Mouse (Mus musculus) C2C12 (cell line): Measurements from ENCODE around the gene Wdr63.

Source experiments
- CEBPB ChIP-seq: IDR thresholded peaks from one replicate; pipeline ENCODE4 v1.6.1; 2011; ENCODE audit warnings: low read depth, mild to moderate bottlenecking, control low read depth, moderate library complexity
- CTCF ChIP-seq: IDR thresholded peaks from one replicate; pipeline ENCODE4 v1.5.1; 2011; ENCODE audit not compliant: control insufficient read depth, insufficient read depth, insufficient read length
- FOSL1 ChIP-seq: IDR thresholded peaks from one replicate; pipeline ENCODE4 v1.8.0; 2011; ENCODE audit warnings: mild to moderate bottlenecking, low read length; ENCODE audit not compliant: poor library complexity, insufficient read depth, severe bottlenecking
- MAX ChIP-seq: IDR thresholded peaks from one replicate; pipeline ENCODE4 v1.6.1; 2011; ENCODE audit warnings: mild to moderate bottlenecking, control low read depth
- MYOD1 ChIP-seq: IDR thresholded peaks from one replicate; pipeline ENCODE4 v1.6.1; 2011; ENCODE audit warnings: low read depth; ENCODE audit not compliant: control insufficient read depth, insufficient read length
- MYOG ChIP-seq: IDR thresholded peaks from one replicate; pipeline ENCODE4 v1.6.1; 2011; ENCODE audit not compliant: control insufficient read depth, insufficient read length; ENCODE audit errors: extremely low read depth
- USF1 ChIP-seq: IDR thresholded peaks from one replicate; pipeline ENCODE4 v1.6.1; 2011; ENCODE audit warnings: low read depth, mild to moderate bottlenecking, control low read depth, moderate library complexity

DNA sequence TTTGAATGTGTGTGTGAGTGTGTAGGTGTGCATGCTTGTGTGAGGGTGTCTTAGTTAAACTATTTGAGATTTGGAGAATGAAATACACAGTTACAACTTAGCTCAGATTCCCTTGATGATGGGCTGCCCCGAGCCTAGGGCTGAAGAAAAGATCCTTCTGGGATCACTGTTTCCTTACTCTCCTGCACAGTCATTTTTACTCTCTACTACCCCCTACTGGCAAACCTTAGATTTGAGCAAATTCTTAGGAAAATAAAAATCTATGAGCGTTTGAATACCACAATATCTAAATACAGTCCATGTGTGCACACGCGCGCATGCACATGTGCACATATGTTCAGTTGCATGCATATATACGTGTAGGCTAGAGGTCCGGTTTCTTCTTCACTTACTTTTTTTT lies 35.1 kb downstream of the Wdr63 start:
- TF ChIP-seq USF1 (no peak), CTCF (no peak), CEBPB (no peak), MAX (no peak), MYOD1 (no peak), MYOG (no peak), FOSL1 (no peak)
